In the genomic region with DNA sequence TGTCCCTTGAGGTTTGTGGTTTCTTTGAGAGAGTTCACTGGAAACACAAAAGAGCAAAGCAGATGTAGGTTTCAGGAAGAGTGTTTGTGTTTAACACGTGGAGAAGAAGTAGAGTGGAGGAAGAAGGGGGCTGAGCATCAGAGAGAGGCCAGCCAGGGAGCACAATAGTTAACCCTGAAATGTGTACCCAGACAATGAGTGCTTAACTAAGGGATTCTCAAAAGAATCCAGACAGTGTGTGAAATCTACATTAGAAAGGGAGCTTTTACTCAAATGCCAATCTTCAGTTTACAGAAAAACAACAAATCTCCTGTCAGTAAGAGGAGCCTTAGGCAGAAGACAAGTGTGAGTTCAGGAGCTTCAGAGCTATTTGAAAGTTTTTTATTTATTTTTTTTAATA, we compare ENCODE assay signal across 26 mouse cellular contexts.
"Had no signal": no experiment of that assay in that cellular context is flagged by ENCODE, and none has a peak within 500 bp of the region (broad histone marks: within the 10 kb centered on the region; RNA-seq: fewer than 3 reads in every experiment).

No protein-coding gene starts in this region.

- H3K27me3 ChIP-seq: heart, embryonic 12.5 days; hindbrain, embryonic 12.5 days; intestine, embryonic 15.5 days; limb, embryonic 12.5 days; liver, embryonic 13.5 days had no signal

- H3K4me3 ChIP-seq: gastrocnemius, adult 2 months; heart, embryonic 10.5 days; heart, embryonic 12.5 days; hindbrain, embryonic 10.5 days; hindbrain, embryonic 12.5 days; intestine, embryonic 15.5 days; layer of hippocampus, adult 2 months; left cerebral cortex, adult 2 months; limb, embryonic 10.5 days; limb, embryonic 12.5 days; liver, embryonic 13.5 days had no signal

- H3K4me1 ChIP-seq: heart, embryonic 10.5 days; heart, embryonic 12.5 days; hindbrain, embryonic 10.5 days; hindbrain, embryonic 12.5 days; intestine, embryonic 15.5 days; limb, embryonic 10.5 days; limb, embryonic 12.5 days; liver, embryonic 13.5 days had no signal

- ATAC-seq: hindbrain, embryonic 16.5 days; inflammation-experienced regulatory T-cells, adult 6 months; intestine, embryonic 15.5 days; intestine, postnatal 0 days had no signal

- DNase-seq: gastrocnemius, adult 2 months; gastrocnemius, postnatal 10 days; gastrocnemius, postnatal 25 days; heart, adult 18-20 months; heart, postnatal 10 days; heart, postnatal 4 days; kidney, adult 18-20 months; kidney, adult 8-10 months; kidney, postnatal 10 days; kidney, postnatal 25 days; kidney, postnatal 4 days; liver; liver, embryonic 13.5 days had no signal

- H3K9me3 ChIP-seq: heart, embryonic 10.5 days; heart, embryonic 12.5 days; hindbrain, embryonic 10.5 days; hindbrain, embryonic 12.5 days; intestine, embryonic 15.5 days; limb, embryonic 10.5 days; limb, embryonic 12.5 days; liver, embryonic 13.5 days had no signal

- H3K36me3 ChIP-seq: heart, embryonic 10.5 days; intestine, embryonic 15.5 days; limb, embryonic 12.5 days; liver, embryonic 13.5 days had no signal

- H3K27ac ChIP-seq: gastrocnemius, adult 2 months; heart, embryonic 10.5 days; hindbrain, embryonic 10.5 days; hindbrain, embryonic 12.5 days; hindbrain, embryonic 14.5 days; intestine, embryonic 15.5 days; layer of hippocampus, adult 2 months; left cerebral cortex, adult 2 months; limb, embryonic 10.5 days; limb, embryonic 12.5 days; liver, embryonic 13.5 days had no signal

- H3K9ac ChIP-seq: heart, embryonic 12.5 days; hindbrain, embryonic 12.5 days; hindbrain, embryonic 14.5 days; intestine, embryonic 15.5 days; limb, embryonic 12.5 days; liver, embryonic 13.5 days had no signal
